Mouse (Mus musculus): ENCODE data around the gene Sh2b2. TPM values are rescaled to one million over a fixed set of nuclear protein-coding genes. Genes with fewer than 3 reads are reported as not detected.

The Sh2b2 gene
- polyA plus RNA-seq, 1 experiment = 7.7 TPM

DNA sequence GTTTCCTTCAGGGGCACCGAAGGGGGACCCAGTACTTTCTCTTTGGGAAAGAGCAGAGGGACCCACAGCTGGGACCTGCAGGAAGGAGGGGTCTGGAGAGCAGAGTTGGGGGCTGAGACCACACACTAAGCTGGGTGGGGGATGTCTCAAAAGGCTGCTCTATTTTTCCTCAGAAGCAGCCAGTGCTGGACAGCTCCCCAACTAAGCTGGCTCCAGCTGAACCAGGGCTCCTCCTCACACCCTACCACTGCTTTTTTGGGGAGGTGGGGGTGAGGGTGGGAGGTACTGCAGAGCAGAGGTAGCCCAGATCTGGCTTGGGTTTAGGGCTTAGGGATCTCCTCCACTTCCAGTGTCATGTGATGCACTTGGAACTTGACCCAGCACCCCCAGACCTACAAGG, 6.0 kb downstream of the Sh2b2 start:
- Histone ChIP-seq H3K4me2 (ENCODE audit: low read depth) (no peak overlapping the region), H3K27me3 (ENCODE audit: control insufficient read depth, insufficient read depth, insufficient read length) (no peaks in the 10 kb centered on the region), H3ac (ENCODE audit: control insufficient read depth, insufficient read length) (no peak overlapping the region), H3K36me3 (ENCODE audit: control insufficient read depth, insufficient read depth) (no peaks in the 10 kb centered on the region), H3K4me3 (no peak overlapping the region), H3K79me2 (ENCODE audit: control insufficient read depth, insufficient read depth) (no peaks in the 10 kb centered on the region)
- TF ChIP-seq REST (IDR thresholded peaks at IDR 0.05; ENCODE audit: insufficient read depth, insufficient read length) (peak; percentile 61), SRF (IDR thresholded peaks at IDR 0.05; ENCODE audit: control insufficient read depth, insufficient read length, low read depth) (no peak), MYOD1 (IDR thresholded peaks at IDR 0.05; ENCODE audit: control insufficient read depth in 1 of 3, insufficient read length in 2 of 3, low read depth in 2 of 3) (no peak)

DNA sequence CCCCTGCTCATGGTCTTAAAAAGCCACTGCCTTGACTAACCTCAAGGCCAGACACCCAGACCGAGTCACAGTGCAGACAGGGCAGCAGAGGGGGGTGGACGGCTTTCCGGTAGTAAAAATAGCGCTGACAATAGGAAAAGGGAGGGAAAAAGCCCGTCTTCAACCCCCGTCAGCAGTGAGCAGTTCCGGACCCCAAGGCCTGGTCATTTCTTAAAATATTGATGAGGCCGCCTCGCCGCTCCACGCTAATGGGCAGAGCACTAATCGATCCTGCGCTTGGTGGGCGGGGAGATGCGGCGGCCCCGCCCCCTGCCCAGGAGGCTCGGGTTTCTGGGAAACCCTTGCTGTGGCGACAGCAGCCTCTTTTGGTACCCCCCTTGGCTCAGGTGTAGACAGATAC, 8.7 kb downstream of the Sh2b2 start:
- Histone ChIP-seq H3K4me2 (ENCODE audit: low read depth) (no peak overlapping the region), H3K79me2 (ENCODE audit: control insufficient read depth, insufficient read depth) (no peaks in the 10 kb centered on the region), H3K36me3 (ENCODE audit: control insufficient read depth, insufficient read depth) (no peaks in the 10 kb centered on the region), H3K4me3 (no peak overlapping the region), H3ac (ENCODE audit: control insufficient read depth, insufficient read length) (no peak overlapping the region), H3K27me3 (ENCODE audit: control insufficient read depth, insufficient read depth, insufficient read length) (no peaks in the 10 kb centered on the region)
- no peak for TF ChIP-seq TCF12 (IDR thresholded peaks at IDR 0.05; ENCODE audit: insufficient read depth, poor library complexity, severe bottlenecking)
- no peak for TF ChIP-seq MAX (IDR thresholded peaks at IDR 0.05; ENCODE audit: low read depth)
- no peak for TF ChIP-seq CEBPB (IDR thresholded peaks at IDR 0.05; ENCODE audit: insufficient read depth, poor library complexity, severe bottlenecking)
- TF ChIP-seq TCF3 (IDR thresholded peaks at IDR 0.05; ENCODE audit: insufficient read length, low read depth) = no peak
- TF ChIP-seq E2F4 (IDR thresholded peaks at IDR 0.05; ENCODE audit: insufficient read depth) = no peak
- no peak for TF ChIP-seq SRF (IDR thresholded peaks at IDR 0.05; ENCODE audit: control insufficient read depth, insufficient read length, low read depth)
- TF ChIP-seq REST (IDR thresholded peaks at IDR 0.05; ENCODE audit: insufficient read depth, insufficient read length) = no peak
- TF ChIP-seq POLR2A (IDR thresholded peaks at IDR 0.05; ENCODE audit: insufficient read length, low read depth) = no peak
- no peak for TF ChIP-seq MYOD1 (IDR thresholded peaks at IDR 0.05; ENCODE audit: control insufficient read depth in 1 of 3, insufficient read length in 2 of 3, low read depth in 2 of 3)
- no peak for TF ChIP-seq MYOG (IDR thresholded peaks at IDR 0.05; ENCODE audit: control insufficient read depth in 1 of 3, insufficient read depth in 1 of 3, insufficient read length in 2 of 3, low read depth in 2 of 3)
- TF ChIP-seq USF1 (IDR thresholded peaks at IDR 0.05; ENCODE audit: low read depth) = no peak
- no peak for TF ChIP-seq POLR2AphosphoS2 (IDR thresholded peaks at IDR 0.05; ENCODE audit: insufficient read length, low read depth)

DNA sequence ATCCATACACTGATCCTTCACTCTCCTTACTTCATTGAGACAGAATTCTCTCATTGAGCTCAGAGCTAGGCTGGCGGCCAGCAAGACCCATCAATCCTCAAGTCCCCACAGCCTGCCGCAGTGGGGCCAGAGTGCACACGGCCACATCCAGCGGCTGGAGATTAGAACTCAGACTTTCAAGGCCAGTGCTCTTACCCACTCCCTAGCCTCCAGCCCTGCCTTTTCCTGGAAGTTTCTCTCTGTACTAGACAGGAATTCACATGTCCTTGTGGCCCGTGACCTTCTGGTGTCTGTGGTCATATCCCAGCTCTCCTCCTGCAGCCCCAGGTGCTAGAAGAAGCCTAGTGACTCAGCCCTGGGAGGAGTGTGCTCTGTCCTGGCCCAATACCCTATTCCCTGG, 9.7 kb downstream of the Sh2b2 start:
- no peaks in the 10 kb centered on the region for H3K27me3 ChIP-seq (ENCODE audit: control insufficient read depth, insufficient read depth, insufficient read length)
- H3K36me3 ChIP-seq (ENCODE audit: control insufficient read depth, insufficient read depth) = no peaks in the 10 kb centered on the region
- no peaks in the 10 kb centered on the region for H3K79me2 ChIP-seq (ENCODE audit: control insufficient read depth, insufficient read depth)
- TF ChIP-seq REST (IDR thresholded peaks at IDR 0.05; ENCODE audit: insufficient read depth, insufficient read length) = no peak
- no peak for TF ChIP-seq POLR2AphosphoS2 (IDR thresholded peaks at IDR 0.05; ENCODE audit: insufficient read length, low read depth)
- TF ChIP-seq TCF12 (IDR thresholded peaks at IDR 0.05; ENCODE audit: insufficient read depth, poor library complexity, severe bottlenecking) = no peak
- TF ChIP-seq E2F4 (IDR thresholded peaks at IDR 0.05; ENCODE audit: insufficient read depth) = no peak
- TF ChIP-seq TCF3 (IDR thresholded peaks at IDR 0.05; ENCODE audit: insufficient read length, low read depth) = no peak
- TF ChIP-seq CEBPB (IDR thresholded peaks at IDR 0.05; ENCODE audit: insufficient read depth, poor library complexity, severe bottlenecking) = no peak
- TF ChIP-seq MAX (IDR thresholded peaks at IDR 0.05; ENCODE audit: low read depth) = no peak
- TF ChIP-seq MYOG (IDR thresholded peaks at IDR 0.05; ENCODE audit: control insufficient read depth in 1 of 3, insufficient read depth in 1 of 3, insufficient read length in 2 of 3, low read depth in 2 of 3) = no peak
- no peak for TF ChIP-seq POLR2A (IDR thresholded peaks at IDR 0.05; ENCODE audit: insufficient read length, low read depth)
- no peak for TF ChIP-seq MYOD1 (IDR thresholded peaks at IDR 0.05; ENCODE audit: control insufficient read depth in 1 of 3, insufficient read length in 2 of 3, low read depth in 2 of 3)
- TF ChIP-seq SRF (IDR thresholded peaks at IDR 0.05; ENCODE audit: control insufficient read depth, insufficient read length, low read depth) = no peak
- H3K4me2 ChIP-seq (ENCODE audit: low read depth) = no peak overlapping the region
- H3K4me3 ChIP-seq = no peak overlapping the region
- H3ac ChIP-seq (ENCODE audit: control insufficient read depth, insufficient read length) = no peak overlapping the region

DNA sequence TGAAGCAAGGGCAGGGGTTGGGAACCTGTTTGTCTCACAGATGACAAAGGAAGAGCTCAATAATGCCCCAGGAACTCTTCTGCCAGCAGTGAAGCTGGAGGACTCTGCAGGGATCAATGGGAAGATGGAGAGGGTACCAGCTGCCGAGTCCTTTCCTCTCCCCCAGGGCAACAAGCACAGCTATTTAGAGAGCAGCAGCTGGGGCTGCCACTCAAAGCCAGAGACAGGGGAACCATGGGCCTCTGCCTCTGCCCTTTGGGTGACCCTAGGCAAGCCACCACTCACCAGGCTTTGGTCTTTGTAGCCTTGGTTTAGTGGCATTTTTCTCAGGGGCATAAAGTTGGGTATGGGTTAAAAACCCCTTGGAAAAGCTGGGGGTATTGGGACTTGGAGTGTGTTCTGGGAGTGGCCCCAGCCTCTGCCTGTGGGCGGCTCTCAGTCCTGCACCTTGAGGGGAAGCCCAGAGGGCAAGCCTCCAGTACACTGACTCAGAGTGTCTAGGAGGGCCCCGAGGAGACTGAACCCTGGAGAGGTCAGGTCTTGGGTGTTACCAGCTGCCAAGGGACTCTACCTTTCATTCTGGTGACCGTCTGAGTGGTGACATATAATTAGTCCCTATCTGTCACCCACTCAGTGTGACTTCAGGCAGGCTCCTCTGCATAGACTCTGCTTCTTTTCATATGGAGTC, 15.9 kb downstream of the Sh2b2 start:
- no peak overlapping the region for H3ac ChIP-seq (ENCODE audit: control insufficient read depth, insufficient read length)
- peak overlapping the region; percentile 38 for H3K4me2 ChIP-seq (ENCODE audit: low read depth)
- no peaks in the 10 kb centered on the region for H3K36me3 ChIP-seq (ENCODE audit: control insufficient read depth, insufficient read depth)
- H3K79me2 ChIP-seq (ENCODE audit: control insufficient read depth, insufficient read depth) = no peaks in the 10 kb centered on the region
- H3K4me3 ChIP-seq = no peak overlapping the region
- TF ChIP-seq MYOD1 (IDR thresholded peaks at IDR 0.05; ENCODE audit: control insufficient read depth in 1 of 3, insufficient read length in 2 of 3, low read depth in 2 of 3) = peak; percentile 99
- TF ChIP-seq TCF3 (IDR thresholded peaks at IDR 0.05; ENCODE audit: insufficient read length, low read depth) = peak; percentile 76
- peak; percentile 54 for TF ChIP-seq TCF12 (IDR thresholded peaks at IDR 0.05; ENCODE audit: insufficient read depth, poor library complexity, severe bottlenecking)
- TF ChIP-seq POLR2A (IDR thresholded peaks at IDR 0.05; ENCODE audit: insufficient read length, low read depth) = no peak
- TF ChIP-seq MAX (IDR thresholded peaks at IDR 0.05; ENCODE audit: low read depth) = no peak
- peak; percentile 40 to 86 (median 82) for TF ChIP-seq MYOG (IDR thresholded peaks at IDR 0.05; ENCODE audit: control insufficient read depth in 1 of 3, insufficient read depth in 1 of 3, insufficient read length in 2 of 3, low read depth in 2 of 3)
- H3K27me3 ChIP-seq (ENCODE audit: control insufficient read depth, insufficient read depth, insufficient read length) = no peaks in the 10 kb centered on the region

DNA sequence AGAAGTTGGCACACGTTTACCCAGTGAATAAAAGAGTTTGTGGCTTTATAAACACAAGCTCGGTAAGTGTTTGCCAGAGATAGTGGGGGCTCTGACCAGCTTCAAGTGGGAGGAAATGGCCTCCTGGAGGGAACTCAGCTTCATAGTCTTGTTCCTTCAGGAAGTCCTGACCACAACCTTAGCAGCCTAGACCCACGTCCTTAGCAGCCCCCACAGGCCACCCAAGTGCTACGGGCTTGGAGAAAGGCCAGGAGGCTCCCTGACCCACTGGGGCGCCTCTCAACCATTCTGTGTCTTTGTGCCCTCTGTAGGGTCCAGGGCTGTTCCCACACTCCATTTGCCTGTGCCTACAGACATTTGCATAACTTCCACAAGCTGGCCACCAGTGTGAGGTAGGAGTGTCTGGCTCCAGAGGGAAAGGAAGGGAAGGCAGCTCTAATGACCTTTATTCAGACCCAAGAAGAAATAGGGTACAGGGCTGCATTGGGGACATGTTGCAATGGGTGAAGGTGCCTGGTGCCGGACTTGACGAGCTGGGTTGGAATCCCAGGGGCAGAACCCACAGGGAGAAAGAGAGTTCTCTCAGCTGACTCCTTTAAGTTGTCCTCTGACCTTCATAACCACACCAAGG, 20.0 kb downstream of the Sh2b2 start:
- TF ChIP-seq TCF3 (IDR thresholded peaks at IDR 0.05; ENCODE audit: insufficient read length, low read depth) (no peak), MYOD1 (IDR thresholded peaks at IDR 0.05; ENCODE audit: control insufficient read depth in 1 of 3, insufficient read length in 2 of 3, low read depth in 2 of 3) (no peak), MYOG (IDR thresholded peaks at IDR 0.05; ENCODE audit: control insufficient read depth in 1 of 3, insufficient read depth in 1 of 3, insufficient read length in 2 of 3, low read depth in 2 of 3) (no peak), POLR2A (IDR thresholded peaks at IDR 0.05; ENCODE audit: insufficient read length, low read depth) (no peak), SRF (IDR thresholded peaks at IDR 0.05; ENCODE audit: control insufficient read depth, insufficient read length, low read depth) (no peak), E2F4 (IDR thresholded peaks at IDR 0.05; ENCODE audit: insufficient read depth) (no peak), USF1 (IDR thresholded peaks at IDR 0.05; ENCODE audit: low read depth) (no peak), CEBPB (IDR thresholded peaks at IDR 0.05; ENCODE audit: insufficient read depth, poor library complexity, severe bottlenecking) (no peak), TCF12 (IDR thresholded peaks at IDR 0.05; ENCODE audit: insufficient read depth, poor library complexity, severe bottlenecking) (no peak), REST (IDR thresholded peaks at IDR 0.05; ENCODE audit: insufficient read depth, insufficient read length) (no peak), MAX (IDR thresholded peaks at IDR 0.05; ENCODE audit: low read depth) (no peak), POLR2AphosphoS2 (IDR thresholded peaks at IDR 0.05; ENCODE audit: insufficient read length, low read depth) (no peak)
- no peaks in the 10 kb centered on the region for H3K79me2 ChIP-seq (ENCODE audit: control insufficient read depth, insufficient read depth)
- no peaks in the 10 kb centered on the region for H3K27me3 ChIP-seq (ENCODE audit: control insufficient read depth, insufficient read depth, insufficient read length)
- no peaks in the 10 kb centered on the region for H3K36me3 ChIP-seq (ENCODE audit: control insufficient read depth, insufficient read depth)
- H3K4me2 ChIP-seq (ENCODE audit: low read depth) = no peak overlapping the region
- H3ac ChIP-seq (ENCODE audit: control insufficient read depth, insufficient read length) = no peak overlapping the region
- H3K4me3 ChIP-seq = no peak overlapping the region

Measured in myocyte (in vitro differentiated cells).